Mouse (Mus musculus): Measurements from ENCODE around the gene Gm49342. TPM values are rescaled to one million over a fixed set of nuclear protein-coding genes. Genes with fewer than 3 reads are reported as not detected.
"Not testable (repeated sequence)": the region's sequence is repeated elsewhere in the genome, so short reads cannot be mapped to it uniquely, and the experiment has no call there.

The Gm49342 gene
- polyA plus RNA-seq, 1 experiment from 2014 or later, result not detected

DNA sequence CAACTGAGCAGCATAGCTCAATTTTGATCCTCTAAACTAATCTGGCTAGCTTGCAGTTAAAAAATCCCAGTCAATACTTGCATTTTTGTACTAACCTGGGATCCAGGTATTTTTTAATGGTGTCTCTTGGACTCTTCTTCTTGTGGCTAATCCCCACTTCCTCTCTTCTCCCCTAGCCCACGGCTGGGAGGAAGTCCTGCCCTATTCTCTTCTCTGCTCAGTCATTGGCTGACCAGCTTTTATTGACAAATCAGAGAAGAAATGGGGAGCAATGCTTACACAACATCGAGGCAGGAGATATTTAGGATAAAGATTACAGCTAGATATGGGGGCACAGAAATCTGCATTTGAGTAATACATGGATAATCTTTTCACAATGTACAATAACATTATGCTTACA, 5.4 kb upstream of the Gm49342 start:
- no peaks in the 10 kb centered on the region for H3K27me3 ChIP-seq
- H3K4me2 ChIP-seq, result no peak overlapping the region
- no peak overlapping the region for H3K9ac ChIP-seq
- H3K36me3 ChIP-seq, result no peaks in the 10 kb centered on the region
- no peak for ATAC-seq (ENCODE audit: low read depth)
- H3K27ac ChIP-seq, result no peak overlapping the region
- no peak overlapping the region for H3K4me3 ChIP-seq (replicated peaks)
- peaks cover 4% of the 10 kb centered on the region for H3K4me1 ChIP-seq (replicated peaks)
- 7% methylated on average over 2 of the region's 2 CpGs for WGBS (ENCODE audit: insufficient replicate concordance)
- no peaks in the 10 kb centered on the region for H3K9me3 ChIP-seq (replicated peaks)
- no peak for DNase-seq

DNA sequence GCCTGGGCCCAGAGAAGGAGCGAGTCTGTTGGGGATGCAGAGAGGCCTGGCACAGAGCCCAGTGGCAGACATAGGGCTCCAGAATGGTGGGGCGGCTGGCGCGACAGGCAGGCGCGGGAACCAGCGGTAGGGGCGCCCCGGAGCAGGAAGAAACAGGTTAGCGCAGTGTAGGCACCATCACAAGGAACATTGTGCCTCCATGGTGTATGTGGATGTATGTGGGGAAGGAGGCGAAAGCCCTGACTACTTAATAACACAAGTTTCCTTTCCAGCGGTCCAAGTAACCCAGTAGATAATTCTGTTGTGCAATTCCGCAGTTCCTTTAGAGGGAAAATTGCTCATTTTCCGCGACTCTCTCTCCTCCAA, 334 bp downstream of the Gm49342 start:
- H3K9me3 ChIP-seq (replicated peaks); DNase-seq; H3K27me3 ChIP-seq: not testable (repeated sequence)
- H3K9ac ChIP-seq, result peak overlapping the region; percentile 85
- H3K4me3 ChIP-seq (replicated peaks), result peak overlapping the region; percentile 78
- H3K4me2 ChIP-seq, result peak overlapping the region; percentile 84
- under 1% methylated on average over 15 of the region's 15 CpGs for WGBS (ENCODE audit: insufficient replicate concordance)
- ATAC-seq (ENCODE audit: low read depth), result peak; percentile 89
- peak overlapping the region; percentile 91 for H3K27ac ChIP-seq
- H3K36me3 ChIP-seq, result peaks cover 20% of the 10 kb centered on the region
- H3K4me1 ChIP-seq (replicated peaks), result peaks cover 25% of the 10 kb centered on the region

DNA sequence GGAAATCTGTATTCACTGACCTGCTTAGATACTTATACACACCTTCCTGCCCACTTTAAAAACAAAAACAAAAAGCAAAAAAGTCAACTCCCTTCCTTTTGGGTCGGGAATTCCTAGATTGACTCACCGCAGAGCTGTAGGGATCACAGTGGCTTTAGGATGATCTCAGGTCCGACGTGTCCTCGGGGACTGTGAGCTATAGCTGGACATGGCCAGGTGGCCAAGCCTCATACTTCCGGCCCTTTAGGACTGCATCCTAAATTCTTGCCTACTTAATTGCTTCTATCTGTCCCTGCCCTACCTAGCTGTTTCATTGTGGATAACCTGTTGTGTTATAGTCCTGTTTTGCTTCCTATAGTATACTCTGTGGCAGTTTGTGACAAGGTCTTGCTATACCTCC, 764 bp downstream of the Gm49342 start:
- Histone ChIP-seq H3K36me3 (peaks cover 21% of the 10 kb centered on the region), H3K9ac (peak overlapping the region; percentile 85), H3K4me3 (replicated peaks) (peak overlapping the region; percentile 78), H3K27ac (peak overlapping the region; percentile 91), H3K4me1 (replicated peaks) (peaks cover 25% of the 10 kb centered on the region), H3K4me2 (peak overlapping the region; percentile 84)
- 6% methylated on average over 6 of the region's 6 CpGs for WGBS (ENCODE audit: insufficient replicate concordance)
- H3K9me3 ChIP-seq (replicated peaks); H3K27me3 ChIP-seq; ATAC-seq (ENCODE audit: low read depth); DNase-seq: not testable (repeated sequence)

DNA sequence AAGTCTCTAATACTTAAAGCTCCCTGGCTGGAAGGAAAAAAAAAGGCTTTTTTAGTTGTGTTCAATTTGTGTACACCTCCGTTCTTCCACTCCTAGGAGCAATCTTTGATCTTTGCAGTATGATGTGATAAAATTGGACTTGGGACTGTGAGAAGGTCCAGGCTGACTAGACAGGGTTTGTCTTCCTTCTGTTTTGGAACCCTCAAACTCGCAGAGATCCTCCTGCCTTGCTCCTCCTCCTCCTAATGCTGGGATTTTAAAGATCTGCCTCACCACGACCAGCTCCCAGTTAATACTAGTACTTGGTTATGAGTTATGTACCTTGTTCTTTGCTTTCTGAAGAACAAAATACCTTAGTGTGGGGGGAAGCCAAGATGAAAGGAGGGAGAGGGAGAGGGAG, 1.2 kb downstream of the Gm49342 start:
- peaks cover 25% of the 10 kb centered on the region for H3K4me1 ChIP-seq (replicated peaks)
- peak overlapping the region; percentile 91 for H3K27ac ChIP-seq
- H3K4me2 ChIP-seq, result peak overlapping the region; percentile 84
- ATAC-seq (ENCODE audit: low read depth); H3K9me3 ChIP-seq (replicated peaks); DNase-seq; H3K27me3 ChIP-seq: not testable (repeated sequence)
- H3K36me3 ChIP-seq, result peaks cover 23% of the 10 kb centered on the region
- H3K9ac ChIP-seq, result peak overlapping the region; percentile 85
- peak overlapping the region; percentile 78 for H3K4me3 ChIP-seq (replicated peaks)
- WGBS (ENCODE audit: insufficient replicate concordance), result 4% methylated on average over 3 of the region's 3 CpGs

DNA sequence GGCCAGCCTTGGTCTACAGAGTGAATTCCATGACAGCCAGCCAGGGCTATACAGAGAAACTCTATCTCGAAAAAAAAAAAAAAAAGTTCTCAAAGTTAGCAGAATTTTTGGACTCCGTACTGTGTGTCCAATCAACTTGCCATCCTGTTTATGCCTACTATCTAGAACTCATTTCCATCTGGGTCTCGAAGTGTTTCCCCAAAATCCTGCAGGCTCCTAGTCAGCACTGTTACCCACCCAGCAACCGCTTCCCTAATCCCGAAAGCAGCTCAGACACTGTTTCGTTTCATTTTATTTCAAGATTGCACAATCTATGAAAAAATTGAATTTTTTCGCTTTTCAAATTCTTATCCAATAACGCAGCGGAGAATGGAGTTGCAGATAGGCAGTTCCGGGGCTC, 11.2 kb downstream of the Gm49342 start:
- Histone ChIP-seq H3K4me2 (peak overlapping the region; percentile 67), H3K9me3 (replicated peaks) (no peaks in the 10 kb centered on the region), H3K4me1 (replicated peaks) (peaks cover 35% of the 10 kb centered on the region), H3K9ac (no peak overlapping the region), H3K27me3 (no peaks in the 10 kb centered on the region), H3K27ac (peak overlapping the region; percentile 83; the same call in 1 of the 2 replicates), H3K36me3 (peaks cover 22% of the 10 kb centered on the region), H3K4me3 (replicated peaks) (peak overlapping the region; percentile 54; the same call in 1 of the 2 replicates)
- 70% methylated on average over 10 of the region's 10 CpGs for WGBS (ENCODE audit: insufficient replicate concordance)
- ATAC-seq (ENCODE audit: low read depth) (no peak), DNase-seq (no peak)

DNA sequence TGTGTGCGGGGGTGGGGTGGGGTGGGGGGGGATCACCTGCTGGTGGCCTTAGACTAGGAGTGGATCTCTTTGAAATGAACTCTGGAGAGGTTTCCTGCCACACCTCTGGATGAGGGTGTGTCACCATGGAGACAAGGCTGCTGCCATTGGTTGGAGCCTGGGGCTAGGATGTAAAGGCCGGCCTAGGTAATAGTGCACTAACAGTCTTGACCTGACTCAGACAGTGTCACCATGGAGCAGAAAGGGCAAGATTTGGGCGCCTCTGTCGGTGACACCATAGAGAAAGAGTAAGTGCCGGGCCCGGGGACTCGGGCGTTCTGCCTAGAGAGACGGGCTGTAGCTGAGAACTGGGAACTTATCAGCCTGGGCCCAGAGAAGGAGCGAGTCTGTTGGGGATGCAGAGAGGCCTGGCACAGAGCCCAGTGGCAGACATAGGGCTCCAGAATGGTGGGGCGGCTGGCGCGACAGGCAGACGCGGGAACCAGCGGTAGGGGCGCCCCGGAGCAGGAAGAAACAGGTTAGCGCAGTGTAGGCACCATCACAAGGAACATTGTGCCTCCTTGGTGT, 11.7 kb downstream of the Gm49342 start, which contains the start of gene Pnp2:
TSS of gene Pnp2 (plus strand) at position 51 of the 567 bp plus-strand sequence.
- Histone ChIP-seq H3K4me1 (replicated peaks) (peaks cover 35% of the 10 kb centered on the region), H3K4me2 (peak within 1 kb of the TSS; percentile 67), H3K27ac (peak within 1 kb of the TSS; percentile 83), H3K9ac (peak within 1 kb of the TSS; percentile 65), H3K4me3 (replicated peaks) (peak within 1 kb of the TSS; percentile 54), H3K36me3 (peaks cover 17% of the 10 kb centered on the region)
- WGBS (ENCODE audit: insufficient replicate concordance), result 15% methylated on average over 19 of the region's 19 CpGs
- not testable (repeated sequence) for H3K9me3 ChIP-seq (replicated peaks); DNase-seq; H3K27me3 ChIP-seq
- peak; percentile 83 for ATAC-seq (ENCODE audit: low read depth)

DNA sequence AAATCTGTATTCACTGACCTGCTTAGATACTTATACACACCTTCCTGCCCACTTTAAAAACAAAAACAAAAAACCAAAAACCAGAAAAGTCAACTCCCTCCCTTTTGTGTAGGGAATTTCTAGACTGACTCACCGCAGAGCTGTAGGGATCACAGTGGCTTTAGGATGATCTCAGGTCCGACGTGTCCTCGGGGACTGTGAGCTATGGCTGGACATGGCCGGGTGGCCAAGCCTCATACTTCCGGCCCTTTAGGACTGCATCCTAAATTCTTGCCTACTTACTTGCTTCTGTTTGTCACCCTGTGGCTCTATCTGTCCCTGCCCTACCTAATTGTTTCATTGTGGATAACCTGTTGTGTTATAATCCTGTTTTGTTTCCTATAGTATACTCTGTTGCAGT, 12.4 kb downstream of the Gm49342 start:
- not testable (repeated sequence) for H3K27me3 ChIP-seq; H3K9me3 ChIP-seq (replicated peaks); H3K36me3 ChIP-seq; ATAC-seq (ENCODE audit: low read depth); DNase-seq
- WGBS (ENCODE audit: insufficient replicate concordance), result 80% methylated on average over 6 of the region's 6 CpGs
- peak overlapping the region; percentile 83 for H3K27ac ChIP-seq
- H3K4me1 ChIP-seq (replicated peaks), result peaks cover 35% of the 10 kb centered on the region
- H3K4me2 ChIP-seq, result peak overlapping the region; percentile 67
- H3K9ac ChIP-seq, result peak overlapping the region; percentile 65
- H3K4me3 ChIP-seq (replicated peaks), result peak overlapping the region; percentile 54

DNA sequence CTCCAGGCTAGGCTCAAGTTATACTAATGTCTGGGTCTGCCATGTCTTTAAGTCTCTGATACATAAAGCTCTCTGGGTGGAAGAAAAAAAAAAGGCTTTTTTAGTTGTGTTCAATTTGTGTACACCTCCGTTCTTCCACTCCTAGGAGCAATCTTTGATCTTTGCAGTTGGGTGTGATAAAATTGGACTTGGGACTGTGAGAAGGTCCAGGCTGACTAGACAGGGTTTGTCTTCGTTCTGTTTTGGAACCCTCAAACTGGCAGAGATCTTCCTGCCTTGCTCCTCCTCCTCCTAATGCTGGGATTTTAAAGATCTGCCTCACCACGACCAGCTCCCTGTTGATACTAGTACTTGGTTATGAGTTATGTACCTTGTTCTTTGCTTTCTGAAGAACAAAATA, 12.8 kb downstream of the Gm49342 start:
- WGBS (ENCODE audit: insufficient replicate concordance), result 30% methylated on average over 3 of the region's 3 CpGs
- peak overlapping the region; percentile 67 for H3K4me2 ChIP-seq

DNA sequence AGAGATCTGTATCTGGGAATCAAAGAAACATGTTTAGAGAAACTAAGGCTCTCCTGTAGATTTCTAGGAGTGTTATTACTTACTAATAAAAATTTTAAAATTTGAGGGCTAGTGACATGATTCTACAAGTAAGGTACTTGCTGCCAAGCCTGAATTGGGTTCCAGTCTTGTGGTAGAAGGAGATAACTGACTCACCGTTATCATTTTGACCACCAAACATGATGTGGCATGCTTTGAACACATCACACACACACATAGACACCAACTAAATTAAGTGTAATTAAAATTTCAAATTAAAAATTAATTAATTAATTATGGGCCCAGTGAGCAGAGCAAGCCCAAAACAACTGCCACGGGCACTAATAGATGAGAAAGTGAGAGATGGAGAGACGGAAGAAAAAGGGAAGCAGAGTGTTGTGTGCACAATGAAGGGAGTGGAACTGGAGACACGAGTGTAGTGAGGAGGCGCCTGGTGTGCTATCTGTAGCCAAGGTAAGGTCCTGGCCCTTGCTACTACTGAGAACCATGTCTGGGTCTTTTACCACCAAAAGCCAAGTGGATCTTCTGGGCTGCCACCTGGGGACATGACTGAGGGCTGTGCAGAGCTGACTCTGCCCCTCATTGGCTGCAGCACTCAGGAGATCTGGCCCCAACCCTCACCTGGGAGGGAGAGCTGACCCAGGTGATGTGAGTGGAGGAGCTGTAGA, 14.1 kb downstream of the Gm49342 start:
- peak overlapping the region; percentile 42 for H3K4me2 ChIP-seq
- H3K4me3 ChIP-seq (replicated peaks); H3K9me3 ChIP-seq (replicated peaks); H3K27me3 ChIP-seq; H3K36me3 ChIP-seq; DNase-seq: not testable (repeated sequence)
- WGBS (ENCODE audit: insufficient replicate concordance), result 34% methylated on average over 5 of the region's 5 CpGs
- peak overlapping the region; percentile 33 for H3K9ac ChIP-seq
- H3K27ac ChIP-seq, result peak overlapping the region; percentile 83
- peak; percentile 77 for ATAC-seq (ENCODE audit: low read depth)
- peaks cover 35% of the 10 kb centered on the region for H3K4me1 ChIP-seq (replicated peaks)

More for the DNA sequence above, 12.8 kb downstream of the Gm49342 start:
- not testable (repeated sequence) for H3K27me3 ChIP-seq; H3K36me3 ChIP-seq; H3K9me3 ChIP-seq (replicated peaks); ATAC-seq (ENCODE audit: low read depth); DNase-seq
- peak overlapping the region; percentile 83 for H3K27ac ChIP-seq
- peak overlapping the region; percentile 65 for H3K9ac ChIP-seq
- H3K4me1 ChIP-seq (replicated peaks), result peaks cover 35% of the 10 kb centered on the region
- H3K4me3 ChIP-seq (replicated peaks), result peak overlapping the region; percentile 54

DNA sequence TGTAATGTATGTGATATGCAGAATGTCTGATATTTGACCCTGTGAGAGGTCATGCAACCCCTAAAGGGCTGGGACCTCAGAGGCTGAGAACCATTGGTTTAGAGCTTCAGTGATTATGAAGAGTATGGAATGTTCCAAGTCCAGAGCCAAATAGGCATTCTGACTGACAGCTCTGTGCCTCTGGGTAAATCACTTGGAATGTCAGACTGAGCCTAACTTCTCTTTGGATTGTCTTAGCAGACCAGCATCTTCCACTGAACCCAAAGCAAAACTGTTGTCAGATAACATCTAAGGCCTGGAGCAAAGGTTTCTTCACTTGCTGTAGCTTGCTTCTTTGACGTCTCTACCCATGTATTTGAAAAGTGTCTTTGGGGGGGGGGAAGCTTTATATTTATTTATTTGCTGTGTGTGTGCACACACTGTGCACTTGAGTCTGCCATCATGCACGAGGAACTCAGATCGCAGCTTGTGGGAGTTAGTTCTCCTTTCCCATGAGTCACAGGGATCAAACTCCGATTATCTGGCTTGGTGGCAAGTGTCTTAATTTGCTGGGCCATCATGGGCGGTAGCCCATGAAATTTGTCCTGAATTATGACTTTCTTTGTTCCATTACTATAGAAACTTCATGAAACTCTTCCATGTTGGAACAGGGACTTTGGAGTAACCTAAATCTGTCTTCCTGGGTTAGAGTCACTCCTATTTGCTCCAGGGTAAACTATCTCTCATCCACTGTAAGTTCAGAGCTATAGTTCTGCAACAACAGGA, 24.1 kb downstream of the Gm49342 start:
- Histone ChIP-seq H3K4me2 (no peak overlapping the region), H3K4me1 (replicated peaks) (peaks cover 10% of the 10 kb centered on the region), H3K9ac (no peak overlapping the region), H3K9me3 (replicated peaks) (no peaks in the 10 kb centered on the region), H3K36me3 (peaks cover 7% of the 10 kb centered on the region; the same call in 1 of the 2 replicates), H3K27ac (no peak overlapping the region), H3K27me3 (no peaks in the 10 kb centered on the region), H3K4me3 (replicated peaks) (no peak overlapping the region)
- ATAC-seq (ENCODE audit: low read depth), result no peak
- DNase-seq, result no peak
- 58% methylated on average over 5 of the region's 5 CpGs for WGBS (ENCODE audit: insufficient replicate concordance)

DNA sequence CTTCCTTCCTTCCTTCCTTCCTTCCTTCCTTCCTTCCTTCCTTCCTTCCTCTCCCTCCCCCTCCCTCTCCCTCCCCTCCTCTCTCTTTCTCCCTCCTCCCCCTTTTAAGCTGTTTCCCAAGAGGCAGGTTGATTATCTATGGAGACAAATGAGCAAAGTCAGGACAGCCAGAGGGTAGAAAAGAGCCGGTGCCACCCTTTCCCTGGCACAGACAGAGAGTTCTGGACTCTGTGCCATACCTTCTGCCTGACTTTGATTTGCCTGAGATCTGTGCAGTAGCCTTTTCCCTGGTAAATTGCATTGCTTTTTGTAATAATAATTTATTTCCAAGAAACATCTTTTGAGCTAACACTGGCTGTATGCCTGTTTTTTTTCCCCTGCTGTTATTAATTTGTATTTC, 24.7 kb downstream of the Gm49342 start:
- no peaks in the 10 kb centered on the region for H3K27me3 ChIP-seq
- H3K4me2 ChIP-seq, result no peak overlapping the region
- no peak overlapping the region for H3K4me3 ChIP-seq (replicated peaks)
- H3K36me3 ChIP-seq, result peaks cover 7% of the 10 kb centered on the region; the same call in 1 of the 2 replicates
- no peak for DNase-seq
- ATAC-seq (ENCODE audit: low read depth), result no peak
- no peak overlapping the region for H3K9ac ChIP-seq
- no peak overlapping the region for H3K27ac ChIP-seq
- WGBS (ENCODE audit: insufficient replicate concordance), result 41% methylated on average over 1 of the region's 1 CpGs
- no peaks in the 10 kb centered on the region for H3K9me3 ChIP-seq (replicated peaks)
- H3K4me1 ChIP-seq (replicated peaks), result peaks cover 10% of the 10 kb centered on the region

Measured in liver, embryonic 13.5 days (tissue).